Mouse (Mus musculus) midbrain, postnatal 0 days (tissue): ENCODE results near the gene Scin. TPM values are rescaled to one million over a fixed set of nuclear protein-coding genes. Genes with fewer than 3 reads are reported as not detected.
"Not testable (repeated sequence)": the region's sequence is repeated elsewhere in the genome, so short reads cannot be mapped to it uniquely, and the experiment has no call there.

Experiments used
- ATAC-seq: fragments of 200-750 bp; cut with Nextera tagmentation; 2 replicates; pipeline ENCODE4 v1.8.0; 2017; ENCODE audit warnings: moderate number of reproducible peaks, mild to moderate bottlenecking, moderate TSS enrichment, moderate library complexity; ENCODE audit not compliant: low FRiP score
- DNase-seq: peaks from one replicate; pipeline ENCODE4 v3.0.0-alpha.2; 2015; ENCODE audit warnings: low spot score
- H3K27ac ChIP-seq: fragments of 300-500 bp; sonication (generic); 2 replicates; pipeline ENCODE4 v1.5.1; 2014; ENCODE audit warnings: low read depth, mild to moderate bottlenecking, low read length, mixed read lengths
- H3K27me3 ChIP-seq: fragments of 300-500 bp; sonication (generic); 2 replicates; pipeline ENCODE4 v1.6.1; 2014; ENCODE audit warnings: low read length, control low read depth, mixed read lengths; ENCODE audit not compliant: insufficient read depth
- H3K36me3 ChIP-seq: fragments of 300-500 bp; sonication (generic); 2 replicates; pipeline ENCODE4 v1.6.1; 2014; ENCODE audit warnings: low read length, control low read depth, mixed read lengths; ENCODE audit not compliant: insufficient read depth
- H3K4me1 ChIP-seq: fragments of 300-500 bp; sonication (generic); 2 replicates; pipeline ENCODE4 v1.6.1; 2014; ENCODE audit warnings: mild to moderate bottlenecking, control low read depth, antibody characterized with exemption, low read length, mixed read lengths; ENCODE audit not compliant: insufficient read depth
- H3K4me2 ChIP-seq: fragments of 300-500 bp; sonication (generic); 2 replicates; pipeline ENCODE4 v1.6.1; 2014; ENCODE audit warnings: low read depth, mild to moderate bottlenecking, low read length, mixed read lengths; ENCODE audit not compliant: poor library complexity, severe bottlenecking
- H3K4me3 ChIP-seq: fragments of 300-500 bp; sonication (generic); 2 replicates; pipeline ENCODE4 v1.5.1; 2014; ENCODE audit warnings: low read depth, mild to moderate bottlenecking, low read length, moderate library complexity
- H3K9ac ChIP-seq: fragments of 300-500 bp; sonication (generic); replicated peaks from 2 replicates; pipeline ENCODE4 v1.6.1; 2014; ENCODE audit warnings: mild to moderate bottlenecking, low read length, moderate library complexity, mixed read lengths; ENCODE audit not compliant: poor library complexity, severe bottlenecking
- H3K9me3 ChIP-seq: fragments of 300-500 bp; sonication (generic); 2 replicates; pipeline ENCODE4 v1.6.1; 2016; ENCODE audit warnings: low read length, control low read depth
- CTCF ChIP-seq: IDR thresholded peaks from 2 replicates; pipeline ENCODE4 v1.5.1; 2016; ENCODE audit warnings: antibody characterized with exemption, mild to moderate bottlenecking
- WGBS: fragments of 180-500 bp; shearing (Covaris S2); extraction: QIAGEN DNeasy Blood & Tissue Kit; methylation state at CpG from one replicate; pipeline ENCODE4 v1.1.7; 2014; 5-methylcytosine and 5-hydroxymethylcytosine counted together
- polyA plus RNA-seq: library from polyadenylated mRNA; unstranded; fragments of >200 nt; fragmentation: Nextera tagmentation; extraction: Ambion mirVana; gene quantifications from 2 replicates; pipeline ENCODE4 v1.2.1, GENCODE M21; 2015
- total RNA-seq: library from RNA; depleted of rRNA; stranded (reverse); fragments of >200 nt; gene quantifications from 2 replicates; pipeline ENCODE4 v1.2.3, GENCODE M21; 2014; rRNA removed

Gene Scin
- 0.44 TPM in 1 of 2 replicates, not detected in the other for total RNA-seq
- polyA plus RNA-seq: 0.09 and 0.10 TPM in 2 replicates

- 0 out of 2 replicates have a peak, but pooled peaks cover 6% of the 10 kb centered on the region for H3K27me3 ChIP-seq
- H3K4me1 ChIP-seq: peaks cover 4% of the 10 kb centered on the region; the same call in 1 of the 2 replicates
- under 1% methylated on average over 37 of the region's 39 CpGs for WGBS
- H3K9ac ChIP-seq: peak within 1 kb of the TSS; percentile 44; the same call in 1 of the 2 replicates
- DNase-seq (no peak), ATAC-seq (peak; percentile 41; the same call in 1 of the 2 replicates)
- H3K4me2 ChIP-seq: peak within 1 kb of the TSS; percentile 90
- peak within 1 kb of the TSS; percentile 43 for H3K4me3 ChIP-seq
- H3K27ac ChIP-seq: no peak within 1 kb of the TSS
- H3K36me3 ChIP-seq: no peaks in the 10 kb centered on the region
- no peaks in the 10 kb centered on the region for H3K9me3 ChIP-seq
- TF ChIP-seq CTCF: no peak
Observed at GRCm38 (mm10) chr12:40133573-40134271, at the start of gene Scin. Gene Scin, minus strand, starts transcription at chr12:40134228.

GRCm38 (mm10) chr12:40177089-40177488 lies 43.1 kb upstream of the Scin start:
- H3K27me3 ChIP-seq: no peaks in the 10 kb centered on the region
- peak; percentile 47 for TF ChIP-seq CTCF
- no peak overlapping the region for H3K4me3 ChIP-seq
- H3K4me2 ChIP-seq: no peak overlapping the region
- H3K4me1 ChIP-seq: no peaks in the 10 kb centered on the region
- no peaks in the 10 kb centered on the region for H3K36me3 ChIP-seq
- no peak overlapping the region for H3K9ac ChIP-seq
- H3K27ac ChIP-seq: no peak overlapping the region
- 59% methylated on average over 6 of the region's 6 CpGs for WGBS
- ATAC-seq (no peak), DNase-seq (no peak)
- no peaks in the 10 kb centered on the region; the same call in 1 of the 2 replicates for H3K9me3 ChIP-seq

- no peaks in the 10 kb centered on the region; the same call in 1 of the 2 replicates for H3K9me3 ChIP-seq
- no peak overlapping the region for H3K4me3 ChIP-seq
- H3K4me2 ChIP-seq: no peak overlapping the region
- no peak overlapping the region for H3K9ac ChIP-seq
- no peaks in the 10 kb centered on the region for H3K4me1 ChIP-seq
- DNase-seq: no peak
- H3K27me3 ChIP-seq: no peaks in the 10 kb centered on the region
- 83% methylated on average over 2 of the region's 2 CpGs for WGBS
- H3K27ac ChIP-seq: no peak overlapping the region
- TF ChIP-seq CTCF: no peak
- ATAC-seq: no peak
- H3K36me3 ChIP-seq: no peaks in the 10 kb centered on the region
Observed at GRCm38 (mm10) chr12:40176158-40176557, 42.1 kb upstream of the Scin start.

GRCm38 (mm10) chr12:40175171-40175570 lies 41.1 kb upstream of the Scin start:
- H3K4me3 ChIP-seq, H3K4me2 ChIP-seq, DNase-seq: not testable (repeated sequence)

GRCm38 (mm10) chr12:40171637-40172036 lies 37.6 kb upstream of the Scin start:
- ATAC-seq (no peak), DNase-seq (no peak)
- Histone ChIP-seq H3K9me3 (no peaks in the 10 kb centered on the region), H3K36me3 (no peaks in the 10 kb centered on the region), H3K4me1 (no peaks in the 10 kb centered on the region), H3K27me3 (no peaks in the 10 kb centered on the region), H3K4me2 (no peak overlapping the region), H3K9ac (no peak overlapping the region), H3K27ac (no peak overlapping the region), H3K4me3 (no peak overlapping the region)
- no peak for TF ChIP-seq CTCF
- 82% methylated on average over 2 of the region's 2 CpGs for WGBS

More at GRCm38 (mm10) chr12:40175171-40175570, 41.1 kb upstream of the Scin start:
- not testable (repeated sequence) for H3K4me1 ChIP-seq, H3K36me3 ChIP-seq, H3K9ac ChIP-seq, H3K27me3 ChIP-seq, ATAC-seq, H3K27ac ChIP-seq, H3K9me3 ChIP-seq
- 37% methylated on average over 1 of the region's 1 CpGs for WGBS

GRCm38 (mm10) chr12:40169675-40170074 lies 35.6 kb upstream of the Scin start:
- H3K4me3 ChIP-seq: no peak overlapping the region
- no peaks in the 10 kb centered on the region for H3K4me1 ChIP-seq
- no peaks in the 10 kb centered on the region for H3K27me3 ChIP-seq
- DNase-seq (no peak), ATAC-seq (no peak)
- WGBS: 96% methylated on average over 1 of the region's 1 CpGs
- TF ChIP-seq CTCF: no peak; the same call in 1 of the 2 replicates
- no peaks in the 10 kb centered on the region for H3K9me3 ChIP-seq
- no peak overlapping the region for H3K4me2 ChIP-seq
- no peaks in the 10 kb centered on the region for H3K36me3 ChIP-seq
- no peak overlapping the region for H3K9ac ChIP-seq
- H3K27ac ChIP-seq: no peak overlapping the region
